Comparison of ENCODE assay signal across 20 mouse cellular contexts in the genomic region with DNA sequence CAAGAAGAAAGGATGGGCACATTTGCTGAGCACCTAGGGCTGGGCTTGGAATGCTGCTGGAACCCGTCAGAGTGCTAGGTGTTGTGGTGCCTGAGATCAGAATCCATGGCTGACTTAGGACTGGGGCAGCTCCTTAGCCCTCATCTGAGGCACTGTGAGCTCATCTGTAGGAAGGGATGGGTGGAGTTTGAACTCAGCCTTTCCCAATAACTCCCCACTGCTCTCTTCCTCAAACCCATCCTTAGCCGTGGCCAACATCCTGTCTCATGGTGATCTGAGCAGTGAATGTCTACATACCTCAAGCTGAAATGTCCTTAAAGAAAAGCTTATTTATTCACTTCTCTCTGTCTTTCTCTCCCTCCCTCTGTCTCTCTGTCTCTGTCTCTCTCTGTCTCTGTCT. TPM values are rescaled to one million over a fixed set of nuclear protein-coding genes. Genes with fewer than 3 reads are reported as not detected.
A peak's percentile ranks its signal among the peaks of the same experiment; 100 is the strongest.
DNase-seq lines count a peak whose midpoint lies in the region; ATAC-seq and TF ChIP-seq lines count a peak whose summit lies in the region.
"Had no signal": no experiment of that assay in that cellular context is flagged by ENCODE, and none has a peak within 500 bp of the region (broad histone marks: within the 10 kb centered on the region; RNA-seq: fewer than 3 reads in every experiment).

No protein-coding gene starts in this region.

- H3K9ac ChIP-seq in embryonic facial prominence, embryonic 15.5 days, result no peak overlapping the region
- no peak overlapping the region for H3K9ac ChIP-seq in heart, adult 2 months (ENCODE audit: low read depth, low read length)
- H3K9ac ChIP-seq: embryonic facial prominence, embryonic 12.5 days; forebrain, embryonic 13.5 days; forebrain, embryonic 15.5 days; forebrain, postnatal 0 days had no signal

- intact Hi-C loops in heart, adult 2 months (cut with DNase I), result no loop called here

- H3K27me3 ChIP-seq in embryonic facial prominence, embryonic 15.5 days, result no peaks in the 10 kb centered on the region
- H3K27me3 ChIP-seq in heart, adult 2 months (ENCODE audit: control insufficient read depth, insufficient read depth, low read length), result no peaks in the 10 kb centered on the region
- H3K27me3 ChIP-seq: embryonic facial prominence, embryonic 12.5 days; forebrain, embryonic 13.5 days; forebrain, embryonic 15.5 days had no signal

- no peaks in the 10 kb centered on the region for H3K36me3 ChIP-seq in embryonic facial prominence, embryonic 15.5 days
- no peaks in the 10 kb centered on the region for H3K36me3 ChIP-seq in heart, adult 2 months (ENCODE audit: control insufficient read depth, insufficient read depth, low read length)
- H3K36me3 ChIP-seq: embryonic facial prominence, embryonic 12.5 days; forebrain, embryonic 15.5 days had no signal

- no peak for TF ChIP-seq CTCF in heart, adult 2 months (IDR thresholded peaks at IDR 0.05)

- H3K4me3 ChIP-seq in embryonic facial prominence, embryonic 15.5 days (replicated peaks), result no peak overlapping the region
- no peak overlapping the region for H3K4me3 ChIP-seq in heart, adult 2 months
- H3K4me3 ChIP-seq: embryonic facial prominence, embryonic 12.5 days; forebrain, embryonic 13.5 days; forebrain, embryonic 15.5 days had no signal

- H3K27ac ChIP-seq in embryonic facial prominence, embryonic 15.5 days (replicated peaks), result 0 out of 2 replicates have a peak overlapping the region, but pooled peaks have one; percentile 13
- H3K27ac ChIP-seq in heart, adult 2 months, result no peak overlapping the region
- H3K27ac ChIP-seq: embryonic facial prominence, embryonic 12.5 days; forebrain, embryonic 13.5 days; forebrain, embryonic 15.5 days had no signal

- TF ChIP-seq POLR2A in heart, adult 2 months (IDR thresholded peaks at IDR 0.05; ENCODE audit: insufficient read depth, low read depth, low read length), result no peak

- H3K4me1 ChIP-seq in embryonic facial prominence, embryonic 15.5 days, result peaks cover 13% of the 10 kb centered on the region
- no peaks in the 10 kb centered on the region for H3K4me1 ChIP-seq in heart, adult 2 months (ENCODE audit: control insufficient read depth, insufficient read depth, low read length)
- H3K4me1 ChIP-seq: forebrain, embryonic 15.5 days had no signal

- H3K4me2 ChIP-seq in embryonic facial prominence, embryonic 15.5 days (replicated peaks), result no peak overlapping the region
- H3K4me2 ChIP-seq: embryonic facial prominence, embryonic 12.5 days; forebrain, embryonic 13.5 days; forebrain, embryonic 15.5 days had no signal

- no peak for TF ChIP-seq EP300 in heart, adult 2 months (IDR thresholded peaks at IDR 0.05; ENCODE audit: insufficient read depth, low read depth, low read length)

- DNase-seq in cerebellum, postnatal 4 days (ENCODE audit: low spot score in 2 of 2), result no peak
- DNase-seq in heart, adult 2 months, result no peak
- DNase-seq: adrenal gland, adult 8-10 months; adrenal gland, postnatal 14 days; adrenal gland, postnatal 36 days; cerebellum, adult 11-12 months; cerebellum, adult 2 months; cerebellum, adult 9-10 months; cerebellum, postnatal 10 days; cerebellum, postnatal 25 days; embryo, embryonic 11 days; forebrain, postnatal 0 days had no signal

- no peaks in the 10 kb centered on the region for H3K9me3 ChIP-seq in embryonic facial prominence, embryonic 15.5 days (replicated peaks)
- H3K9me3 ChIP-seq: embryonic facial prominence, embryonic 12.5 days; forebrain, embryonic 13.5 days; forebrain, embryonic 15.5 days had no signal

- no peaks in the 10 kb centered on the region for H3K79me2 ChIP-seq in heart, adult 2 months (replicated peaks; ENCODE audit: control insufficient read depth, insufficient read depth, low read length)

- 85% methylated on average over 2 of the region's 2 CpGs for WGBS in embryonic facial prominence, embryonic 15.5 days
- WGBS in heart, adult 2 months, result 62% methylated on average over 2 of the region's 2 CpGs

- no peak for ATAC-seq in embryonic facial prominence, embryonic 15.5 days (ENCODE audit: insufficient number of reproducible peaks, low FRiP score, low TSS enrichment, low read depth)
- ATAC-seq in granulocyte monocyte progenitor cell, adult 5-6 weeks (replicated peaks; ENCODE audit: poor library complexity, severe bottlenecking), result peak; percentile 94
- peak; percentile 92 for ATAC-seq in megakaryocyte progenitor cell, adult 5-6 weeks (replicated peaks; ENCODE audit: poor library complexity)
- ATAC-seq: forebrain, embryonic 13.5 days; forebrain, embryonic 15.5 days; forebrain, postnatal 0 days had no signal

RNA-seq across cellular contexts. Expression of a gene that starts 19.3 kb away (rescaled TPM):
- polyA plus RNA-seq in embryonic facial prominence, embryonic 15.5 days (2015; fragmentation: Nextera tagmentation; extraction: Ambion mirVana), result 28.1 and 31.9 TPM in 2 replicates
- not detected in 2 replicates for total RNA-seq in granulocyte monocyte progenitor cell, adult 5-6 weeks (2014; fragmentation: Nextera tagmentation)
- total RNA-seq in granulocyte monocyte progenitor cell, adult 5-6 weeks (2017), result 1.6 TPM in 1 of 2 replicates, not detected in the other
- 0.22 TPM in 1 of 2 replicates, not detected in the other for total RNA-seq in megakaryocyte progenitor cell, adult 5-6 weeks (2015)
- not detected in 2 replicates for total RNA-seq in megakaryocyte progenitor cell, adult 5-6 weeks (2017)
- total RNA-seq in heart, adult 2 months (2021), result 1 to 10 TPM; 3.2 to 4.5 TPM
- 1.5 and 2.5 TPM in 2 replicates for polyA plus RNA-seq in heart, adult 2 months (2012; rRNA removed)
- total RNA-seq: common myeloid progenitor, adult 5-6 weeks; MEL had no signal
